Mouse (Mus musculus) CD4-positive, CD25-positive, alpha-beta regulatory T cell, adult 2 months (primary cell): ENCODE measurements around the gene Uso1.
"Not testable (repeated sequence)": the region's sequence is repeated elsewhere in the genome, so short reads cannot be mapped to it uniquely, and the experiment has no call there.

Experiments used
- DNase-seq: peaks from one replicate; pipeline ENCODE4 v3.0.0-alpha.2; 2012; ENCODE audit warnings: low read depth, low spot score

The Uso1 gene

GRCm38 (mm10) chr5:92127141-92127625 is 10.6 kb upstream of the Uso1 start:
- no peak for DNase-seq

- DNase-seq: no peak
Observed at GRCm38 (mm10) chr5:92127751-92128150, 10.0 kb upstream of the Uso1 start.

- peak; percentile 52 for DNase-seq
Observed at GRCm38 (mm10) chr5:92128570-92128969, 9.2 kb upstream of the Uso1 start.

GRCm38 (mm10) chr5:92129321-92129768 is 8.4 kb upstream of the Uso1 start:
- no peak for DNase-seq

DNA sequence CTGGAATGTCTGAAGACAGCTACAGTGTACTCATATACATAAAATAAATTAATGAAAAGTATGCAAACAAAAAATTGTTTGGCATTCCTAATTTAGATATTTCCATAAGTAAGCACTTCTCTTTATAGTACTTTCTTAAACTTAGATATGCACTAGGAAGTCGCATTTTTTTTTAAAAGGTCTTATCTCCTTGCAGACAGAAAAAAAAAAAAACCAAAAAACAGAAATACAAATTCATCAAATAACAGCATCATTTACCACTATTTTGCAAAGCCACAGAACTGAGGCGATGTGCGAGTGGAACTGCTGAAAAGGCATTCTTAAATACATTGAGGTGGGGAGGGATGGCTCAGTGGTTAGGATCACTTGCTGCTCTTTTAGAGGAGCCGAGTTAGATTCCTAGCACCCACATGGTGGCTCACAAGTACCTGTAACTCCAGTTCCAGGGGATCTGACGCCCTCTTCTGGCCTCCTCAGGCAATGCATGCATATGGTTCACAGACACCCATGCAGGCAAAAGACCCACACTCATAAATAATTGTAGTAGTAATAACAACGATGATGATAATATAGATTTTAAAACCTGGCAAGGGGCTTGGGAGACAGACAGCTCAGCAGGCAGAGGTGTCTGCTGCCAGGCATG is 7.6 kb upstream of the Uso1 start:
- DNase-seq: peak; percentile 17

GRCm38 (mm10) chr5:92132127-92132526 is 5.6 kb upstream of the Uso1 start:
- DNase-seq: peak; percentile 20

DNA sequence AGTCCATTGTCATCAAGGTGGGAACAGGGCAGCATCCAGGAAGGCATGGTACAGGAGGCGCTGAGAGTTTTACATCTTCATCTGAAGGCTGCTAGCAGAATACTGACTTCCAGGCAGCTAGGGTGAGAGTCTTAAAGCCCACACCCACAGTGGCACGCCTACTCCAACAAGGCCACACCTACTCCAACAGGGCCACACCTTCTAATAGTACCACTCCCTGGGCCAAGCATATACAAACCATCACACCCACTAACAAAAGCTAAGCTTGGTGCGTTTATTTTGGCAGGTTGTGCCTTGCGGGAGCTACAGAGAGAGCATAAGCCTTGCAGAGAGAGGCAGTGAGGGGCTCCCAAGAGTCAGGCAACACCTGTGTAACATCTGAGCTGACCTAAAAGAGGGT is 4.7 kb upstream of the Uso1 start:
- not testable (repeated sequence) for DNase-seq

GRCm38 (mm10) chr5:92134934-92135333 is 2.8 kb upstream of the Uso1 start:
- peak; percentile 12 for DNase-seq

DNA sequence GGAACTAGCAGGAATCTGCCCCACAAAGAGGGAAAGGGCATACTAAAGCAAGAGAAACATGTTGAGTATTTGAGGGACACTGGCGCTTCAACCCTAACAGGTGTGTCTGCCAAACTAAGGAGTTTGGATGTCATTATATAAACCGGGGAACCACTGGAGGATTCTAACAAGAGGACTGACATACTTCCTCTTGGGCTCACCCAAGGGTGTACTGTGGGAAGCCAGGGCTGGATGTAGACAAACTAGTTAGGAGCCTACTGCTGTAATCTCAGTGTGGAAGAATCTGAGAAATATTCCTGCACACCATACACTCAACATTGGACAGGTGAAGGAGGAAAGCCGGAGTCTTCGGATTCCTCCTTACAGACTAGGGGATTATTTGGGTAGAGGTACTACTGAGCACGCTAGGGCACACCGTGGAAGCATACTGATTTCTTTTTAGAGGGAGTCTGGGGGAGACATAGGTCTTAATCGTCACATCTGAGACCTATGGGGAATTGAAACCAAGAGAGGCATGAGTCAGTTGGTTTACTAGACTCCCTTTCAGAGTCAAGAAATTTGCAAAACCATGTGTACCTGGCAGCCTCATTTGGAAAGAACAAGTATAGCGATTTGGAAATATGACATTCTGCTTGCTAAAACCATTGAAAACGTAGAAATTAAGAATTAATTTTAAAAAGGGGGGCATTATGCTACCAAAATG is 1.1 kb upstream of the Uso1 start:
- DNase-seq: peak; percentile 14

DNA sequence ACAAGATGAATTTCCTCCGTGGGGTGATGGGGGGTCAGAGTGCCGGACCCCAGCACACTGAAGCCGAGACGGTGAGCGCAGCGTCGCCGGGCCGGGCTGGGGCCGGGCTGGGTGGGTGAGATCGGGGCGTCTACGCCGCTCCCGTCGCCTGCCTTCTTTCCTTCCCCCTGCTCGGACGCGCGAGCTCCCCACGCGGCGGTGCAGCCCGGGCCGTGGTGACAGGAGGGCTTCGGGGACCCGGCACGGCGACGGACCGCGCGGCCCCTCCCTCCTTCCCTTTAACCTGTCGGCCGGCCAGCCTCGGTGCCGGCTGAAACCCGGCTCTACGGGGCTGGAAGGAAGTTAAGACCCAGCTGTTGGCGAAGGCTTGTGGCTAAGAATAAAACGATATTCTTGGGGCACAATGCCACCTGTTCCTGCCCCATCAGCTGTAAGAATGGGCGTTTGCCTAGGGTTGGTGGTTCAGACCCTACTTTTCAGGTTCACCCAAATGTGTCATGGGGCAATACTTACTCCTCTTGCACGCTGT is 419 bp downstream of the Uso1 start:
- peak; percentile 71 for DNase-seq

DNA sequence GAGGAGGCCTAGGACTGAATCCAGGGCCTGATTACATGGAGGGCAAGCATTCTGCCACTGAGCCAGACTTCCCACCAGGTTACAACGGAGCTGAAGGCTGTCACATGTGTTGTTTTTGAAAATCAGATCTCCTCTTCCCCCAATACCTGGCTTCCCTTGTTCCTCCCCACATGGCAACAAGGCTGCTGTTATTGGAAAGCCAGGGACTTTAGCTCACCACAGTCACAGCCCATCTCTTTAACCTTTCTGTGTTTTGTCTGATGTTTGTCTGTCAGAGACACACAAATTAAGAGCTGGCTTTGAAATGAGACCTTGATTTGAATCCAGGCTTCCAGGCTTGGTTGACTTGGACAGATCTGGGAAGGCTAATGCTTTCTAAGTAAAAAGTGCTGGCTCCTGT is 1.5 kb downstream of the Uso1 start:
- DNase-seq: no peak

- DNase-seq: no peak
Observed at GRCm38 (mm10) chr5:92141696-92142095, 4.0 kb downstream of the Uso1 start.

GRCm38 (mm10) chr5:92142481-92142880 is 4.7 kb downstream of the Uso1 start:
- DNase-seq: peak; percentile 9

- no peak for DNase-seq
Observed at GRCm38 (mm10) chr5:92143665-92144064, 5.9 kb downstream of the Uso1 start.

GRCm38 (mm10) chr5:92144954-92145708 is 7.4 kb downstream of the Uso1 start:
- no peak for DNase-seq

GRCm38 (mm10) chr5:92148248-92148647 is 10.5 kb downstream of the Uso1 start:
- no peak for DNase-seq

- DNase-seq: no peak
Observed at GRCm38 (mm10) chr5:92149330-92149982, 11.7 kb downstream of the Uso1 start.

GRCm38 (mm10) chr5:92154861-92155260 is 17.1 kb downstream of the Uso1 start:
- no peak for DNase-seq

- DNase-seq: peak; percentile 14
Observed at GRCm38 (mm10) chr5:92165976-92166375, 28.2 kb downstream of the Uso1 start.

DNA sequence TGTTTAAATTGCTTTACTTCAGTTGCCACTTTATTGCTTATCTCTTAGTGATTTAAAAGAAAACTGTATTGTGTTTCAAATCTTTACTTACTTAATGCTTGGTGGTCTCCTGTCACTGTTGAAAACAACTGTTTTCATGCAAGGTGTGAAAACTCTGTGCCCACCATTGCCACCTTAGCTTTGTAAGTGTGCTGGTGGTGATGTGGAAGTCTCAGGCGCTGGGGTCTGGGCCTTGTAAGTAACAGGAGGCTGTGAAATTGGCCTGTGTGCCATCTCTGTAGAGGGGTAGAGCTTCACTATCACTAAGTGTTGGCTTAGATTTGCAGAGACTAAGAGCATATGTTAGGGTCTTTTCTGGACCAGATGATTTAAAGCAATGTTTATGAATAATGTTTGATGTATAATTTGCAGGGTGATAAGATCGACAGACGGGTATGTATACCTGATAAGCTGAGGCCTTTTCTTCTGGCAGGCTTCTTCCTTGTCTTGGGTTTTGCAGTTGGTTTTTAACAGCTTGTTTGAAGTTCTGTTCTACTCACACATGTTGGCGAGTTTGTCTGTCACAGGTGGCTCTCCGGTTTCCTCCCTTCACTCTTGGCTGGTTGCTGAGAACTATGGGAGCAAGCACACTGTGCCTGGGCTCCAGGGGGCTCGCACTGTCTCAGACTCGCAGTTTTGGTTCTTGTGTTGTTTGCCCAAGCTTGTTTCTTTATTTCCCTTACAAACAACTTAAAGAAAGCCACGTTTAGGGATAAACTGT is 45.5 kb downstream of the Uso1 start:
- DNase-seq: peak; percentile 18
